ENCODE assay signal across 10 mouse cellular contexts in genomic region chr2:73593101-73593439, GRCm38 (mm10). TPM values are rescaled to one million over a fixed set of nuclear protein-coding genes. Genes with fewer than 3 reads are reported as not detected.
DNase-seq lines count a peak whose midpoint lies in the region; ATAC-seq lines count a peak whose summit lies in the region.
"Had no signal": no experiment of that assay in that cellular context is flagged by ENCODE, and none has a peak within 500 bp of the region (broad histone marks: within the 10 kb centered on the region; RNA-seq: fewer than 3 reads in every experiment).

No protein-coding gene starts in this region.

- no peak overlapping the region; the same call in 1 of the 2 replicates for H3K4me2 ChIP-seq in heart, embryonic 16.5 days (ENCODE audit: low read depth, low read length)
- peak overlapping the region; percentile 48 for H3K4me2 ChIP-seq in lung, embryonic 16.5 days (ENCODE audit: low read depth, low read length)

- no peak for DNase-seq in heart, postnatal 4 days
- DNase-seq in lung, postnatal 25 days (ENCODE audit: low spot score): no peak
- no peak for DNase-seq in embryonic facial prominence, embryonic 10.5 days (ENCODE audit: low spot score)
- DNase-seq in right cerebral cortex, adult 2 months (ENCODE audit: low spot score in 2 of 2): no peak
- no peak for DNase-seq in cerebellum, postnatal 25 days
- DNase-seq: cerebellum, adult 8-10 months; right cerebral cortex, postnatal 14 days had no signal

- no peak overlapping the region for H3K4me3 ChIP-seq in heart, embryonic 16.5 days (ENCODE audit: low read length)
- H3K4me3 ChIP-seq in lung, embryonic 16.5 days (ENCODE audit: low read length): peak overlapping the region; percentile 16; the same call in 1 of the 2 replicates
- no peak overlapping the region for H3K4me3 ChIP-seq in embryonic facial prominence, embryonic 10.5 days

- H3K4me1 ChIP-seq in heart, embryonic 16.5 days (ENCODE audit: control insufficient read depth, insufficient read depth, low read length): peaks cover 50% of the 10 kb centered on the region
- H3K4me1 ChIP-seq in lung, embryonic 16.5 days (replicated peaks; ENCODE audit: control insufficient read depth, insufficient read depth, low read length): peaks cover 56% of the 10 kb centered on the region
- H3K4me1 ChIP-seq in embryonic facial prominence, embryonic 10.5 days: peaks cover 69% of the 10 kb centered on the region

- no peak overlapping the region for H3K9ac ChIP-seq in heart, embryonic 16.5 days (ENCODE audit: low read length)
- H3K9ac ChIP-seq in lung, embryonic 16.5 days (ENCODE audit: low read length): peak overlapping the region; percentile 49

- H3K27me3 ChIP-seq in heart, embryonic 16.5 days (ENCODE audit: control insufficient read depth, insufficient read depth, low read length): no peaks in the 10 kb centered on the region
- no peaks in the 10 kb centered on the region for H3K27me3 ChIP-seq in lung, embryonic 16.5 days (ENCODE audit: control insufficient read depth, insufficient read depth, low read depth, low read length)
- peaks cover 20% of the 10 kb centered on the region; the same call in 1 of the 2 replicates for H3K27me3 ChIP-seq in embryonic facial prominence, embryonic 10.5 days (replicated peaks; ENCODE audit: low read depth, poor library complexity, severe bottlenecking)

- 68% methylated on average over 2 of the region's 2 CpGs for WGBS in heart, embryonic 16.5 days
- 54% methylated on average over 2 of the region's 2 CpGs for WGBS in lung, embryonic 16.5 days
- WGBS in embryonic facial prominence, embryonic 10.5 days: 44% methylated on average over 2 of the region's 2 CpGs

- H3K36me3 ChIP-seq in heart, embryonic 16.5 days (ENCODE audit: control insufficient read depth, insufficient read depth): no peaks in the 10 kb centered on the region
- no peaks in the 10 kb centered on the region for H3K36me3 ChIP-seq in lung, embryonic 16.5 days (ENCODE audit: control insufficient read depth, insufficient read depth, low read length)
- no peaks in the 10 kb centered on the region for H3K36me3 ChIP-seq in embryonic facial prominence, embryonic 10.5 days (replicated peaks)

- ATAC-seq in heart, embryonic 16.5 days (replicated peaks; ENCODE audit: extremely low read depth, insufficient read depth, low FRiP score): no peak
- no peak for ATAC-seq in lung, embryonic 16.5 days (ENCODE audit: low read depth)

- H3K9me3 ChIP-seq in heart, embryonic 16.5 days (replicated peaks; ENCODE audit: control insufficient read depth, low read length): no peaks in the 10 kb centered on the region
- peaks cover under 1% of the 10 kb centered on the region; the same call in 1 of the 2 replicates for H3K9me3 ChIP-seq in lung, embryonic 16.5 days (ENCODE audit: control insufficient read depth, low read length)
- H3K9me3 ChIP-seq in embryonic facial prominence, embryonic 10.5 days: no peaks in the 10 kb centered on the region

- H3K27ac ChIP-seq in heart, embryonic 16.5 days (ENCODE audit: low read length): peak overlapping the region; percentile 78
- H3K27ac ChIP-seq in lung, embryonic 16.5 days (ENCODE audit: low read length): peak overlapping the region; percentile 98
- peak overlapping the region; percentile 7; the same call in 1 of the 2 replicates for H3K27ac ChIP-seq in embryonic facial prominence, embryonic 10.5 days (replicated peaks)

RNA-seq across cellular contexts. Expression of gene Chrna1, which starts 12.9 kb away (rescaled TPM):
- 0.19 and 0.34 TPM in 2 replicates for polyA plus RNA-seq in heart, embryonic 16.5 days (2015; fragmentation: Nextera tagmentation; extraction: Ambion mirVana)
- under 1 TPM in 1 of 2 experiments, not detected in 1; 0.14 TPM for total RNA-seq in heart, postnatal 4 days (2021)
- 0.26 and 0.53 TPM in 2 replicates for polyA plus RNA-seq in lung, embryonic 16.5 days (2015; fragmentation: Nextera tagmentation; extraction: Ambion mirVana)
- polyA plus RNA-seq in embryonic facial prominence, embryonic 10.5 days (2016; fragmentation: Nextera tagmentation; extraction: Ambion mirVana): 0.64 and 0.80 TPM in 2 replicates
- total RNA-seq: neutrophil, adult 5-6 weeks had no signal

Comparison
In these comparisons a context has a peak if more than half of its experiments do, and no peak if none do; other contexts are left out.
1. H3K27ac ChIP-seq: peak in every context shown above with its lines; median percentile 98 in lung, embryonic 16.5 days; 78 in heart, embryonic 16.5 days; 7 in embryonic facial prominence, embryonic 10.5 days.